Comparison of ENCODE assay signal across 8 mouse cellular contexts in the genomic region with DNA sequence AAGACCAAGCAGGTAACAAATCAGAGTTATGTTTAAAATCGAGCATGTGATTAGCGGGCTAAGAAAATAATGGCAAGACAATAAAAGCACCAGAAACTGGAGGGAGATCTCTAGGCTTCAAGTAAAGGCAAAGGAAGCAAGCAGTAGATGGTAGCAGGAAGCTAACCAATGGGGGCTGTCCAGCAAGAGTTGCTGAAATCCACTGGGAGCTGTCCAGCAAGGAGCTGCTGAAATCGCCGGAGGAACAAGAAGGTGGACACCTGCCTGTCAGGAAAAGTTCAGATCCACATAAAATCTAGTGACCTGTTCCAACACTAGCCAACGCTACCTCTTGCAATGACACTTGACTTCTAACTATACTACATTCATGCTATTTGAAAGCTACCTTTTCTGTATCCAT. TPM values are rescaled to one million over a fixed set of nuclear protein-coding genes. Genes with fewer than 3 reads are reported as not detected.
DNase-seq lines count a peak whose midpoint lies in the region; ATAC-seq and TF ChIP-seq lines count a peak whose summit lies in the region.

No protein-coding gene starts in this region.

- no peak overlapping the region for H3K27ac ChIP-seq in forebrain, embryonic 14.5 days (ENCODE audit: low read depth, low read length)
- no peak overlapping the region for H3K27ac ChIP-seq in forebrain, embryonic 13.5 days
- no peak overlapping the region for H3K27ac ChIP-seq in embryonic facial prominence, embryonic 11.5 days (replicated peaks; ENCODE audit: low read depth, low read length)
- no peak overlapping the region for H3K27ac ChIP-seq in lung, postnatal 0 days (ENCODE audit: low read length)

- no peak for ATAC-seq in forebrain, embryonic 14.5 days
- no peak for ATAC-seq in forebrain, embryonic 13.5 days
- ATAC-seq in embryonic facial prominence, embryonic 11.5 days (replicated peaks; ENCODE audit: insufficient number of reproducible peaks, low FRiP score, low TSS enrichment, low read depth) = no peak
- ATAC-seq in lung, postnatal 0 days = peak; percentile 47; the same call in 1 of the 2 replicates

- H3K9ac ChIP-seq in forebrain, embryonic 14.5 days (ENCODE audit: low read length) = no peak overlapping the region
- H3K9ac ChIP-seq in forebrain, embryonic 13.5 days = no peak overlapping the region
- H3K9ac ChIP-seq in embryonic facial prominence, embryonic 11.5 days (replicated peaks; ENCODE audit: low read length) = no peak overlapping the region
- H3K9ac ChIP-seq in lung, postnatal 0 days (replicated peaks; ENCODE audit: low read depth) = no peak overlapping the region

- WGBS in forebrain, embryonic 14.5 days = 31% methylated on average over 5 of the region's 5 CpGs
- 18% methylated on average over 5 of the region's 5 CpGs for WGBS in forebrain, embryonic 13.5 days
- 22% methylated on average over 5 of the region's 5 CpGs for WGBS in embryonic facial prominence, embryonic 11.5 days
- 14% methylated on average over 5 of the region's 5 CpGs for WGBS in lung, postnatal 0 days

- TF ChIP-seq EP300 in lung, postnatal 0 days (IDR thresholded peaks at IDR 0.05) = no peak

- no peak overlapping the region for H3ac ChIP-seq in C2C12 (ENCODE audit: control insufficient read depth, insufficient read length, low read depth)

- no peak overlapping the region for H3K4me2 ChIP-seq in forebrain, embryonic 14.5 days (ENCODE audit: low read length)
- H3K4me2 ChIP-seq in forebrain, embryonic 13.5 days = no peak overlapping the region
- H3K4me2 ChIP-seq in embryonic facial prominence, embryonic 11.5 days (ENCODE audit: low read depth, low read length) = no peak overlapping the region
- no peak overlapping the region for H3K4me2 ChIP-seq in lung, postnatal 0 days (replicated peaks; ENCODE audit: low read depth, low read length)

- no peak overlapping the region for H3K4me3 ChIP-seq in forebrain, embryonic 14.5 days (ENCODE audit: low read depth, low read length)
- H3K4me3 ChIP-seq in forebrain, embryonic 13.5 days = no peak overlapping the region
- H3K4me3 ChIP-seq in C2C12 (ENCODE audit: insufficient read depth, poor library complexity, severe bottlenecking) = no peak overlapping the region
- no peak overlapping the region for H3K4me3 ChIP-seq in embryonic facial prominence, embryonic 11.5 days (ENCODE audit: low read depth, low read length)
- no peak overlapping the region for H3K4me3 ChIP-seq in lung, postnatal 0 days (ENCODE audit: low read depth, low read length)

- H3K79me2 ChIP-seq in C2C12 (ENCODE audit: control insufficient read depth, insufficient read depth) = no peaks in the 10 kb centered on the region

- no peaks in the 10 kb centered on the region for H3K4me1 ChIP-seq in forebrain, embryonic 14.5 days (ENCODE audit: control insufficient read depth, insufficient read depth, low read length)
- H3K4me1 ChIP-seq in forebrain, embryonic 13.5 days = no peaks in the 10 kb centered on the region
- H3K4me1 ChIP-seq in embryonic facial prominence, embryonic 11.5 days (ENCODE audit: control insufficient read depth, insufficient read depth, low read length) = no peaks in the 10 kb centered on the region
- no peaks in the 10 kb centered on the region for H3K4me1 ChIP-seq in lung, postnatal 0 days (ENCODE audit: insufficient read depth, low read depth, low read length)

- H3K9me3 ChIP-seq in forebrain, embryonic 14.5 days (replicated peaks; ENCODE audit: control insufficient read depth, low read length) = no peaks in the 10 kb centered on the region
- no peaks in the 10 kb centered on the region for H3K9me3 ChIP-seq in forebrain, embryonic 13.5 days (replicated peaks)
- H3K9me3 ChIP-seq in embryonic facial prominence, embryonic 11.5 days (replicated peaks; ENCODE audit: control insufficient read depth, low read length) = no peaks in the 10 kb centered on the region
- H3K9me3 ChIP-seq in lung, postnatal 0 days (ENCODE audit: low read length) = no peaks in the 10 kb centered on the region

- H3K36me3 ChIP-seq in forebrain, embryonic 14.5 days (ENCODE audit: control insufficient read depth, insufficient read depth, low read length) = no peaks in the 10 kb centered on the region
- H3K36me3 ChIP-seq in forebrain, embryonic 13.5 days (ENCODE audit: poor library complexity, severe bottlenecking) = no peaks in the 10 kb centered on the region
- no peaks in the 10 kb centered on the region for H3K36me3 ChIP-seq in C2C12 (ENCODE audit: control insufficient read depth, insufficient read depth)
- no peaks in the 10 kb centered on the region for H3K36me3 ChIP-seq in embryonic facial prominence, embryonic 11.5 days (replicated peaks; ENCODE audit: control insufficient read depth, insufficient read depth, low read depth, low read length)
- H3K36me3 ChIP-seq in lung, postnatal 0 days (ENCODE audit: insufficient read depth, low read length) = no peaks in the 10 kb centered on the region

- H3K79me3 ChIP-seq in C2C12 (ENCODE audit: low read depth) = no peaks in the 10 kb centered on the region

- no peaks in the 10 kb centered on the region for H3K27me3 ChIP-seq in forebrain, embryonic 14.5 days (replicated peaks; ENCODE audit: control insufficient read depth, insufficient read depth, low read length)
- 0 out of 2 replicates have a peak, but pooled peaks cover 5% of the 10 kb centered on the region for H3K27me3 ChIP-seq in forebrain, embryonic 13.5 days
- peaks cover 4% of the 10 kb centered on the region for H3K27me3 ChIP-seq in C2C12 (ENCODE audit: control insufficient read depth, insufficient read depth, insufficient read length)
- H3K27me3 ChIP-seq in embryonic facial prominence, embryonic 11.5 days (ENCODE audit: control insufficient read depth, insufficient read depth, low read length) = no peaks in the 10 kb centered on the region
- H3K27me3 ChIP-seq in lung, postnatal 0 days (replicated peaks; ENCODE audit: insufficient read depth, low read length) = no peaks in the 10 kb centered on the region

- DNase-seq in forebrain, embryonic 14.5 days (ENCODE audit: low spot score) = peak; percentile 45
- DNase-seq in embryonic facial prominence, embryonic 11.5 days (ENCODE audit: low spot score) = peak; percentile 84
- DNase-seq in lung, postnatal 0 days (ENCODE audit: low spot score) = peak; percentile 75
- DNase-seq in frontal cortex, adult 2 months (ENCODE audit: extremely low spot score in 1 of 2, low spot score in 1 of 2) = no peak
- no peak for DNase-seq in spleen, adult 18-20 months
- DNase-seq in natural killer cell, adult 2 months (ENCODE audit: low spot score in 2 of 2) = no peak

- no peak for TF ChIP-seq CTCF in C2C12 (IDR thresholded peaks at IDR 0.05; ENCODE audit: control insufficient read depth, insufficient read depth, insufficient read length)
- TF ChIP-seq CTCF in lung, postnatal 0 days (IDR thresholded peaks at IDR 0.05) = no peak

TF ChIP-seq in C2C12, 6 proteins besides CTCF, POLR2A, EP300 and RAD21:
- TF ChIP-seq CEBPB (IDR thresholded peaks at IDR 0.05; ENCODE audit: low read depth) (no peak), MAX (IDR thresholded peaks at IDR 0.05) (peak; percentile 79), MYOD1 (IDR thresholded peaks at IDR 0.05; ENCODE audit: control insufficient read depth, insufficient read length, low read depth) (no peak), MYOG (IDR thresholded peaks at IDR 0.05; ENCODE audit: control insufficient read depth, extremely low read depth, insufficient read length) (no peak), USF1 (IDR thresholded peaks at IDR 0.05; ENCODE audit: low read depth) (no peak)
TF ChIP-seq in C2C12: peak in this region for 1.

RNA-seq across cellular contexts. Expression of a gene that starts 7.3 kb away (rescaled TPM):
- 0.07 and 0.55 TPM in 2 replicates for polyA plus RNA-seq in forebrain, embryonic 14.5 days (2014; fragmentation: Nextera tagmentation; extraction: Ambion mirVana)
- 0.10 and 0.15 TPM in 2 replicates for polyA plus RNA-seq in forebrain, embryonic 13.5 days (2015; fragmentation: Nextera tagmentation; extraction: Ambion mirVana)
- 0.01 TPM for polyA plus RNA-seq in C2C12 (2012; fragmentation: generic; extraction: Trizol)
- not detected in 2 replicates for polyA plus RNA-seq in embryonic facial prominence, embryonic 11.5 days (2014; fragmentation: Nextera tagmentation; extraction: Ambion mirVana)
- polyA plus RNA-seq in lung, postnatal 0 days (2015; fragmentation: Nextera tagmentation; extraction: Ambion mirVana) = not detected in 2 replicates
- 0.13 and 0.22 TPM in 2 replicates for polyA plus RNA-seq in frontal cortex, adult 2 months (2012; rRNA removed)

Comparison
In these comparisons a context has a peak if more than half of its experiments do, and no peak if none do; other contexts are left out.
1. DNase-seq: peak in forebrain, embryonic 14.5 days (single experiment), embryonic facial prominence, embryonic 11.5 days (single experiment) and lung, postnatal 0 days (single experiment); none in frontal cortex, adult 2 months (0 of 2), spleen, adult 18-20 months (0 of 2) and natural killer cell, adult 2 months (0 of 2).